Mouse (Mus musculus) liver, adult 2 months (tissue): ENCODE results near the gene Ckap4.

Experiments used
- CTCF ChIP-seq: fragments of 200-500 bp; IDR thresholded peaks from 2 replicates; pipeline ENCODE4 v1.5.1; 2011; ENCODE audit warnings: low read depth, low read length, control low read depth
- POLR2A ChIP-seq: fragments of 200-500 bp; IDR thresholded peaks from 2 replicates; pipeline ENCODE4 v1.6.1; 2011; ENCODE audit warnings: low read length, control low read depth; ENCODE audit not compliant: insufficient read depth; ENCODE audit errors: extremely low read depth

GRCm38 (mm10) chr10:84551846-84552245 is 18.0 kb upstream of the Ckap4 start:
- TF ChIP-seq CTCF (no peak), POLR2A (no peak)
